Mouse (Mus musculus): Measurements from ENCODE around the gene Gm11634. TPM values are rescaled to one million over a fixed set of nuclear protein-coding genes. Genes with fewer than 3 reads are reported as not detected.
"Not testable (repeated sequence)": the region's sequence is repeated elsewhere in the genome, so short reads cannot be mapped to it uniquely, and the experiment has no call there.

The Gm11634 gene
- polyA plus RNA-seq, 1 experiment from 2014 or later, result not detected

DNA sequence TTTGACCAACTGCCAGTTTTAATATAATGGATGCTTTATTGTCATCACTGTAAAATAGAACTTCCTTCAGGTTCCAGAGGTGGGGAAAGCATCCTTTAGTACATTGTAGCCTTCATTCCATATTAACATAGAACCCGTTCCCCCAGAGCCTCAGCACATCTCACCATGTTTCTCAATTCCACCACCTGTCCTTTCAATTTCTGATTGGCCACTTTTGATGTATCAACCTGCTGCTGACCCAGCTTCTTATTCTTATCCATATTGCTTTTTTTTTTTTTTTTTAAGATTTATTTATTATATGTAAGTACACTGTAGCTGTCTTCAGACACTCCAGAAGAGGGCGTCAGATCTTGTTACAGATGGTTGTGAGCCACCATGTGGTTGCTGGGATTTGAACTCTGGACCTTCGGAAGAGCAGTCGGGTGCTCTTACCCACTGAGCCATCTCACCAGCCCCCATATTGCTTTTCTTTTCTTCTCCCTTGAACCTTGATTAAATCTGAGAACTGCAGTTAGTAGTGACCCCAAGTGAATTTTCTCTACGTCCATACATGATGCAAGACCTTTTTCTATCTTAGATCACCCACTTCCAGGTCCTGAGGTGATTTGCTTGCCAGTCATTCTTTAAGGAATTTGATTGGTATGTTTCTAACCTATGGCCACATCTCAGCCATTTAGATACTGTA lies 29.8 kb upstream of the Gm11634 start:
- WGBS, result 65% methylated on average over 5 of the region's 5 CpGs
- not testable (repeated sequence) for H3K27me3 ChIP-seq; H3K27ac ChIP-seq (replicated peaks); ATAC-seq (replicated peaks); H3K9me3 ChIP-seq; H3K4me3 ChIP-seq; H3K36me3 ChIP-seq
- H3K4me1 ChIP-seq, result peaks cover 18% of the 10 kb centered on the region
- peak overlapping the region; percentile 94 for H3K4me2 ChIP-seq (replicated peaks)
- H3K9ac ChIP-seq (replicated peaks), result 0 out of 2 replicates have a peak overlapping the region, but pooled peaks have one; percentile 58

DNA sequence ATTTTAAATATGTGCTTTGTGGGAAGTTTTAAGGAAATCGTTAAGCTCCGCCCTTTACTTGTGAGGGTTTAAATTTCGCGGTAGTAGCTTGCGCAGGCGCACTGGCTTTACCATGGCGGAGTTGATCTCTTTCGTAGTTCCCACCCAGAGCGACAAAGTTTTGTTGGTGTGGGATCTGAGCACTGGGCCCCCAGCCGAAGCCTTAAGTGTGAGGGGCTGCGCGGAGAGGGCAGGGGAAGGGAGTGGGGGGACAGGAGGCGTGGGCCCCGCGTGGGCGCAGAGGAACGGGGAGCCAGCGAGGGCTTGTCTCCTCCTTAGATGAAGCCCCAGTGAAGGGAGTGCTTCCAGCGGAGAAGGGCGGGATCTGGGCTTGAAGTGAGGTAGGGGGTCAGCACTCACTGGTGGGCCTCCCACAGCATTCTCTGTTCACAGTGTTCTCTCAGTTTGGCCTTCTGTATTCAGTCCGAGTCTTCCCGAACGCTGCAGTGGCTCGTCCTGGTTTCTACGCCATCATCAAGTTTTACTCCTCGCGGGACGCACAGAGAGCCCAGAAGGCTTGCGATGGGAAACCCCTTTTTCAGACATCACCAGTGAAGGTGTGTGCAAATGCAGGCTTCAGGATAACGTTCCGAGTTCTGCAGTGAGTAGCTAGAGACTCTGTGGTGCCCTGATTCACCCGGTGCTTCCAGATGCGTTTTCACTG lies 29.0 kb upstream of the Gm11634 start:
- Histone ChIP-seq H3K9ac (replicated peaks) (peak overlapping the region; percentile 58), H3K27me3 (no peaks in the 10 kb centered on the region), H3K4me1 (peaks cover 18% of the 10 kb centered on the region), H3K27ac (replicated peaks) (peak overlapping the region; percentile 87), H3K36me3 (no peaks in the 10 kb centered on the region), H3K4me3 (peak overlapping the region; percentile 57), H3K9me3 (no peaks in the 10 kb centered on the region), H3K4me2 (replicated peaks) (peak overlapping the region; percentile 94)
- ATAC-seq (replicated peaks), result peak; percentile 42
- under 1% methylated on average over 33 of the region's 33 CpGs for WGBS

DNA sequence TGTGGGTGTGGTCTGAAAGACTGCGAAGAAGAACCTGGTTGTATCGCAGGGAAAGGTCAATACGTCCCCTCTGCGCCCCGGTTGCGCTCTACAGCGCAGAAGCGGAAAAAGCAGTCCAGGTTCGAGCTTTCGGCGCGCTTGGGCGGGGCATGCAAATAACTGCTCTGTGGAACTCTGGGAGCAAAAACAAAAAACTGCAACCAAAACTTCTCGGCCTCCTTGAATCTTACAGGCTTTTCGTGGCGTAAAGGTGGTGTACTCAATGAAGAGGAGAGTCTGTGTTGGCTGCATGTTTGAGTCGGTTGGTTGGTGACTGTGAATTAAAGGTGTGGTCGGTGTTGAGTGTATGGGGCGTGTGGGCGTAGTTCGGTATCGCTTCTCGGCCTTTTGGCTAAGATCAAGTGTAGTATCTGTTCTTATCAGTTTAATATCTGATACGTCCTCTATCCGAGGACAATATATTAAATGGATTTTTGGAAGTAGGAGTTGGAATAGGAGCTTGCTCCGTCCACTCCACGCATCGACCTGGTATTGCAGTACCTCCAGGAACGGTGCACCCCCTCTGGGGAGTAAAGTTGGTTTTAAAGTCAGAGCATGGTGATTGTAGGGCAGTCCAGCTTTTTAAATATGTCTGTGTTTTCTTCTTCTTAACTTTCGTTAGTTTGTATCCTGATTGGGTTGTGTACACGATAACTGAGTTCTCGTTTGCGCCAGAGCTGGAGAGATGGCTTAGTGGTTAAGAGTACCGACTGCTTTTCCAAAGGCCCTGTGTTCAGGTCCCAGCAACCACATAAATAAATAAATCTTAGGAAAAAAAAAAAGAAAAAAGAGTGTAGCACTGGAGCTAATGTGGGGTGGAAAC lies 28.2 kb upstream of the Gm11634 start, which contains the start of gene Rdm1:
Rdm1 (plus strand) TSS at position 201 of the 862 bp plus-strand sequence.
- H3K4me1 ChIP-seq, result peaks cover 18% of the 10 kb centered on the region
- H3K36me3 ChIP-seq, result no peaks in the 10 kb centered on the region
- ATAC-seq (replicated peaks), result peak; percentile 90
- H3K27ac ChIP-seq (replicated peaks), result peak within 1 kb of the TSS; percentile 87
- H3K9ac ChIP-seq (replicated peaks), result peak within 1 kb of the TSS; percentile 58
- H3K4me3 ChIP-seq, result peak within 1 kb of the TSS; percentile 57
- peak within 1 kb of the TSS; percentile 94 for H3K4me2 ChIP-seq (replicated peaks)
- no peaks in the 10 kb centered on the region for H3K27me3 ChIP-seq
- H3K9me3 ChIP-seq, result no peaks in the 10 kb centered on the region
- under 1% methylated on average over 34 of the region's 34 CpGs for WGBS

DNA sequence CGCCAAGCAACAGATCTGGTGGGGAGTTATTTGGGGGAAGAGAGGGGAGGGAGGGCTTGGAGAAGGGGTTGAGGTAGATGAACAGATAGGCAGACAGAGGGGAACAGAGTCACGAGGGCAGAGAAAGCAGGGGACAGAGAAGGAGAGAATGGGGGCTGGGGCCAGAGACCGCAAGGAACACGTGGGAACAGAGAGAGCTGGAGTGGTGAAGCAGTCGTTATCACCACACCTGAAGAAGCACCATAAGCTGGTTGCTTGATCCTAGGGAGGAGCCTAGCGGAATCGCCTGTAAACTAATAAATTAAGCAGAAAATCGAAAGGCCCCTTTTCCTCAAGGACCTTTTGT lies 27.6 kb upstream of the Gm11634 start:
- H3K27me3 ChIP-seq, result no peaks in the 10 kb centered on the region
- no peaks in the 10 kb centered on the region for H3K36me3 ChIP-seq
- H3K9me3 ChIP-seq, result no peaks in the 10 kb centered on the region
- H3K4me1 ChIP-seq, result peaks cover 18% of the 10 kb centered on the region
- peak overlapping the region; percentile 57 for H3K4me3 ChIP-seq
- H3K9ac ChIP-seq (replicated peaks), result peak overlapping the region; percentile 42
- H3K27ac ChIP-seq (replicated peaks), result peak overlapping the region; percentile 87
- 4% methylated on average over 8 of the region's 8 CpGs for WGBS
- peak; percentile 23 for ATAC-seq (replicated peaks)
- H3K4me2 ChIP-seq (replicated peaks), result peak overlapping the region; percentile 94

DNA sequence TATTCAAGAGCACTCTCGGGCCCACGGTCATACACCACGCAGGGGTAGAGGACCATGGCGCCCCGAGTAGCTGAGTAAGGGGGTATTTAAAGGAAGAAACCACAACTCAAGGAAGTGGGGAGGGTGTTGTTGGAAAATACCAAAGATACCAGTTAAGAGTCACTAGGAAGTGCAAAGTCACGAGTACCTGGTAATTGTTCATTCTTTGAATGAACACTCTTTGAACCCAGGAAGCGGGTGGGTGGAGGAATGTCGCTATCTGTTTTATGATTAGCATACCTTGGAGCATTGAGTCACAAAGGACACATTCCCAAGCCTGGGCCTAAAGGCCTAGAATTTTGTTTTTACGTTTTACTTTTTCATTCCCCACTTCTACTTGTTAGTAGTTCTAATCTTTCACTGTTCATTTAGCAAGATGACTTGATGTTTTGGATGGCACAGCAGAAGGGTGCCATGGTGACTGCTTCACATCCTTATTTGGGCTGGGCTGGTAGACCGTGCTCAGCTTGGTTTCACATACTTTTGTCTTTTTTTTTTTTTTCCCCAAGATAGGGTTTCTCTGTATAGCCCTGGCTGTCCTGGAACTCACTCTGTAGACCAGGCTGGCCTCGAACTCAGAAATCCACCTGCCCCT lies 21.1 kb upstream of the Gm11634 start:
- H3K9ac ChIP-seq (replicated peaks); ATAC-seq (replicated peaks); H3K9me3 ChIP-seq; H3K4me3 ChIP-seq; H3K27ac ChIP-seq (replicated peaks); H3K27me3 ChIP-seq; H3K36me3 ChIP-seq; H3K4me2 ChIP-seq (replicated peaks): not testable (repeated sequence)
- WGBS, result 91% methylated on average over 11 of the region's 11 CpGs
- peaks cover 26% of the 10 kb centered on the region for H3K4me1 ChIP-seq

DNA sequence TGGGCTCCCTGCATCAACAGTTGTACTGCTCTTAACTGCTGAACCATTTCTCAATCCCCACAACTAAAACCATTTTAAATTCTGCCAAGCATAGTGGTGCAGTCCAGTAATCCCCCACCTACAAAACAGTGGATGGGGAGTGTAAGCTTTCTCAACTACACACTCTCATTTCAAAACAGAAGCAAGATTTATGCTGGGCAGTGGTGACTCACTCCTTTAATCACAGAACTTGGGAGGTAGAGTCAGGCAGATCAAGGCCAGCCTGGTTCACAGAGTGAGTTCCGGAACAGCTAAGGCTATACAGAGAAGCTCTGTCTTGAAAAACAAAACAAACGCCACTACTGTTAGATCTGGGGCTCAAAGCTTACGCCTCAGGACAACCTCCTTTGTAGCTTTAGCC lies 19.5 kb upstream of the Gm11634 start:
- Histone ChIP-seq H3K36me3 (no peaks in the 10 kb centered on the region), H3K27me3 (no peaks in the 10 kb centered on the region), H3K4me1 (peaks cover 35% of the 10 kb centered on the region), H3K4me3 (no peak overlapping the region), H3K9me3 (no peaks in the 10 kb centered on the region), H3K9ac (replicated peaks) (no peak overlapping the region), H3K4me2 (replicated peaks) (no peak overlapping the region), H3K27ac (replicated peaks) (peak overlapping the region; percentile 77; the same call in 1 of the 2 replicates)
- no peak for ATAC-seq (replicated peaks)
- WGBS, result 68% methylated on average over 3 of the region's 3 CpGs

DNA sequence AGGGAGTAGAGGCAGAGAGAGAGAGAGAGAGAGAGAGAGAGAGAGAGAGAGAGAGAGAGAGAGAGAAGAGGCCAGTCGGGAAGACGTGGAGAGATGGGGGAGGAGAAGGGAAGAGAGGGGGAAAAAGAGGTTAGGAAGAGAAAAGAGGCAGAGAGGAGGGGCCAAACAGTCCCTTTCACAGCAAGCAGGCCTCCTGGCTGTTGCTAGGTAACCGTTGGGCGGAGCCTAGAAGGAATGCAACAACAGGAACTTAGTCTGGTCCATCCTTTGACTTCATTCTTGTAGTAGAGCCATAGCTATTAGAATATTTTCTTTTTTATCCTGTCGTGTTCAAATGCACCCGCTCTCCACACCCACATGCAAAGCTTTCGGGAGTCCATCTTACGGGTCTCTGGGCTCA lies 18.8 kb upstream of the Gm11634 start:
- Histone ChIP-seq H3K4me3 (peak overlapping the region; percentile 7; the same call in 1 of the 2 replicates), H3K9me3 (no peaks in the 10 kb centered on the region), H3K4me2 (replicated peaks) (peak overlapping the region; percentile 34), H3K36me3 (no peaks in the 10 kb centered on the region), H3K27ac (replicated peaks) (peak overlapping the region; percentile 77), H3K27me3 (no peaks in the 10 kb centered on the region), H3K9ac (replicated peaks) (no peak overlapping the region), H3K4me1 (peaks cover 38% of the 10 kb centered on the region)
- peak; percentile 74 for ATAC-seq (replicated peaks)
- WGBS, result 2% methylated on average over 7 of the region's 8 CpGs

DNA sequence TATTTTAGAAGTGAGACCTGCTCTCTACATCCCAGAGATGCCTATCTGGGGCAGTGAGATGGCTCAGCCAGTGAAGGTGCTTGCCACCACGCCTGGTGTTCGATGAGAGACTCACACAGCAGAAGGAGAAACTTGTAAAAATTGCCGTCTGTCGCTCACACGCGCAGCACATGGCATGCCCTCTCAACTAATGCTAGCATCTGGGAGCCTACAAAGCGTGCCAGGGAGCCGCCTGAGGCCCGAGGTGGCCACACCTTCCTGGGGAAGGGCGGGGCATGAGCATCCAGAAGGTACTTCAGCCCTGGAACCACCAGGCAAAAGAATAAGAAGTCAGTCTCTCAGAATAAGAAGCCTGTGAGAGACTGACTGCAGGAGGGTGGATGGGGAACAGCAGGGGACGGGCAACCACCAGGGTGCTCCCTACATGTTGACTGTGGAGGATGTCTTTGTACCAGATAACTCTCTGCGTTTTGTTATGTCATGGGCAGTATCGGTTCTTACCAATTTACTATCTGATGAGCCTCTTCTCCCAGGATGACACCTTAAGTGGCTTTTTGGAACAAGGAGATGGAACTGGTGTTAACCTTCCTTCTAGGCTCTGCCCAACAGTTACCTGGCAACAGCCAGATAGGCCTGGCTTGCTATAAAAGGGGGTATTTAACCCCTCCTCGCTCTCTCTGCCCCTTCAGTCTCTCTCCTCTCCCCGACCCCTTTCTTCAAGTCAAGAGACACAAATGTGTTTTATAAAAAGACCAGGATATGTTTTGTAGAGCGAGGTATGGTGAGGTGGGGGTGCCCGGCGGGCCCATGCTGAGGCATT lies 18.1 kb upstream of the Gm11634 start:
- no peaks in the 10 kb centered on the region for H3K36me3 ChIP-seq
- no peaks in the 10 kb centered on the region for H3K27me3 ChIP-seq
- H3K4me2 ChIP-seq (replicated peaks), result peak overlapping the region; percentile 34
- peak overlapping the region; percentile 77 for H3K27ac ChIP-seq (replicated peaks)
- no peaks in the 10 kb centered on the region for H3K9me3 ChIP-seq
- peak; percentile 64 for ATAC-seq (replicated peaks)
- H3K9ac ChIP-seq (replicated peaks), result no peak overlapping the region
- peaks cover 38% of the 10 kb centered on the region for H3K4me1 ChIP-seq
- H3K4me3 ChIP-seq, result no peak overlapping the region
- 13% methylated on average over 18 of the region's 18 CpGs for WGBS

DNA sequence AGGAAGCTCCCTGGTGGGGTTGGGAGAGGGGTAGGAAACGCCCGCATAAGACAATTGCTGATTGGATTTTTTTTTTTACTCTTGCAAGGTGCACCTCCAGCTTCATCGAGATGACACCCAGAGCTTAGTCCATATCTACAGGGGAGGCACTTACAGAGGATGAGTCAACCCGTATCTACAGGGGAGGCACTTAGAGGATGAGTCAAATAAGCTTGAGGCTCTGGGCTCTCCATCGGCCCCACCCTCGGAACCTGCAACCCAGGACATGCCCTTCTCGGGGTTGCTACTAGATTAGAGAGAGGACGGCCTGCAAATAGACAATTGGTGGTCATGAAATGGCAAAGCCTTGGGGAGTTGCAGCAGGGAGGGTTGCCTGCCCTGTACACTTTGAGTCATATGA lies 17.0 kb upstream of the Gm11634 start:
- peaks cover 38% of the 10 kb centered on the region for H3K4me1 ChIP-seq
- no peaks in the 10 kb centered on the region for H3K9me3 ChIP-seq
- no peak overlapping the region for H3K9ac ChIP-seq (replicated peaks)
- H3K4me3 ChIP-seq, result no peak overlapping the region
- H3K4me2 ChIP-seq (replicated peaks), result no peak overlapping the region
- no peaks in the 10 kb centered on the region for H3K27me3 ChIP-seq
- no peaks in the 10 kb centered on the region for H3K36me3 ChIP-seq
- WGBS, result 93% methylated on average over 8 of the region's 8 CpGs
- no peak for ATAC-seq (replicated peaks)
- peak overlapping the region; percentile 77; the same call in 1 of the 2 replicates for H3K27ac ChIP-seq (replicated peaks)

DNA sequence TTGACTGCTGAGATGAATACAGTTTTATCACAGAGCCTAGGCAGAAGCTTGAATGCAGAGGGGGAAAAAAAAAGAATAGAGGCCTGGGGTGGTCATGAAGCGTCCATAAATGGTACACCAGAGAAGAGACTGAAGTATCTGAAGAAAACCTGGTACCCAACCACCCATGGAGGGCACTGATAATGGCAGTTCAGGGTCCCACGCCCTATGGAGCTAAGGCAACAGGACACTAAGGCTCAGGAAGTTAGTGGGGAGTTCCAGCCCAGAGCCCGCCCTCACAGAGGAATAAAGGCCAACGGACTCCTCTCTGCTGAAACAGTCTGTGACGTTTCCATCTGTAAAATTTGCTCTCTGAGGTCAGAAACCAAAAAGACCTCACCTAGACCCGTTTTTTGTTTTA lies 16.3 kb upstream of the Gm11634 start:
- no peak overlapping the region for H3K27ac ChIP-seq (replicated peaks)
- 84% methylated on average over 6 of the region's 6 CpGs for WGBS
- no peak overlapping the region for H3K4me2 ChIP-seq (replicated peaks)
- ATAC-seq (replicated peaks), result no peak
- H3K4me1 ChIP-seq, result peaks cover 38% of the 10 kb centered on the region
- no peaks in the 10 kb centered on the region for H3K36me3 ChIP-seq
- H3K9ac ChIP-seq (replicated peaks), result no peak overlapping the region
- no peak overlapping the region for H3K4me3 ChIP-seq
- no peaks in the 10 kb centered on the region for H3K9me3 ChIP-seq
- no peaks in the 10 kb centered on the region for H3K27me3 ChIP-seq

DNA sequence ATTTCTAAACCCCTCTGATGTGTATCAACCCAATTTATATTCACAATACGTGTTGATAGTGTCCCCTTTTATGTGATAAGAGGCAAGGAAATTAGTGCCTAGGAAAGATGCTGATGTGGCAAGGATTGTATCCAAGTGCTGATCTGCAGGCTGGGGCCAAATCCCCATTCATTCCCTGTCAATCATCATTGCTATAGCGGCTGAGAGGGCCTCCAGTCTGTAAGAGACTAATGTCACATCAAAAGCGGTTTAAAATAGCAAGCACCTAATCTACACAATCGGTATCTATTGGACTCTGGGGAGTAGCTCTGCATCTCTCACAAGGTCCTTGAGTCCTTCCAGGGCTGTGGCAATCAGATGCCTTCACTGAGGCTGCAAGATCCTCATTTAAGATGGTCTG lies 15.1 kb upstream of the Gm11634 start:
- Histone ChIP-seq H3K36me3 (no peaks in the 10 kb centered on the region), H3K9me3 (no peaks in the 10 kb centered on the region), H3K4me3 (no peak overlapping the region), H3K9ac (replicated peaks) (no peak overlapping the region), H3K4me2 (replicated peaks) (no peak overlapping the region), H3K27ac (replicated peaks) (0 out of 2 replicates have a peak overlapping the region, but pooled peaks have one; percentile 30), H3K27me3 (no peaks in the 10 kb centered on the region), H3K4me1 (peaks cover 38% of the 10 kb centered on the region)
- no peak for ATAC-seq (replicated peaks)
- WGBS, result 21% methylated on average over 4 of the region's 4 CpGs

Data from forebrain, embryonic 15.5 days (tissue).